Comparison of ENCODE assay signal across 16 mouse cellular contexts in the genomic region with DNA sequence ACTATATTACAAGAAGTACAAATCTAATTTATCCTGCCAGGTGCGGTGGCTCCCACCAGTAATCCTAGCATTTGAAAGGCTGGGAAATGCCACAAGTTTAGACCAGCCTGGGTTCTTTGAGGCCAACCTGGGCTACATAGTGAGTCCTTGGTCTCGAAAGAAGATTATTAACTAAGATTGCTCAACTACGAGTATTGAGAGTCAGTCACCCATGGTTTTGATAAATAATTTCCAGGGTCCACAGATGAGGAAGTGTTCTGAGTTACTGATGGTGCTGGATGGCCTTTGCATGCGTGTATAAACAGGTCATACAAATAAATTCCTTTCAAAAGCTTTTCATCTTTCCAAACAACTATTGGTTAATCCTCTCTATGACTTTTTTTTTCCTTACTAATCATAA. TPM values are rescaled to one million over a fixed set of nuclear protein-coding genes. Genes with fewer than 3 reads are reported as not detected.
DNase-seq lines count a peak whose midpoint lies in the region; ATAC-seq and TF ChIP-seq lines count a peak whose summit lies in the region.
"Had no signal": no experiment of that assay in that cellular context is flagged by ENCODE, and none has a peak within 500 bp of the region (broad histone marks: within the 10 kb centered on the region; RNA-seq: fewer than 3 reads in every experiment).

No protein-coding gene starts in this region.

- TF ChIP-seq CTCF in liver, adult 2 months (IDR thresholded peaks at IDR 0.05; ENCODE audit: low read depth, low read length) = no peak
- TF ChIP-seq CTCF in liver, postnatal 0 days (IDR thresholded peaks at IDR 0.05; ENCODE audit: low read depth) = no peak
- TF ChIP-seq CTCF in embryonic fibroblast, embryonic 13.5 days (IDR thresholded peaks at IDR 0.05; ENCODE audit: borderline replicate concordance, insufficient read depth, low read length) = no peak
- no peak for TF ChIP-seq CTCF in liver, embryonic 14.5 days (IDR thresholded peaks at IDR 0.05; ENCODE audit: low read depth)

- no peaks in the 10 kb centered on the region for H3K36me3 ChIP-seq in intestine, embryonic 14.5 days (ENCODE audit: control insufficient read depth, insufficient read depth, low read length)
- H3K36me3 ChIP-seq in intestine, embryonic 15.5 days = no peaks in the 10 kb centered on the region
- H3K36me3 ChIP-seq in liver, adult 2 months (ENCODE audit: control insufficient read depth, insufficient read depth, low read length) = no peaks in the 10 kb centered on the region
- H3K36me3 ChIP-seq in liver, postnatal 0 days (replicated peaks; ENCODE audit: insufficient read depth, low read length) = no peaks in the 10 kb centered on the region
- no peaks in the 10 kb centered on the region for H3K36me3 ChIP-seq in liver, embryonic 14.5 days (replicated peaks; ENCODE audit: control insufficient read depth, insufficient read depth, low read depth)
- H3K36me3 ChIP-seq: embryonic facial prominence, embryonic 15.5 days; heart, embryonic 12.5 days; hindbrain, embryonic 13.5 days; midbrain, embryonic 13.5 days; neural tube, embryonic 15.5 days had no signal

- no peak overlapping the region for H3K9ac ChIP-seq in intestine, embryonic 14.5 days (ENCODE audit: low read length)
- H3K9ac ChIP-seq in intestine, embryonic 15.5 days = no peak overlapping the region
- H3K9ac ChIP-seq in liver, adult 2 months (ENCODE audit: low read depth, low read length) = no peak overlapping the region
- no peak overlapping the region for H3K9ac ChIP-seq in liver, postnatal 0 days (replicated peaks)
- H3K9ac ChIP-seq in liver, embryonic 14.5 days (replicated peaks) = no peak overlapping the region
- H3K9ac ChIP-seq: embryonic facial prominence, embryonic 15.5 days; heart, embryonic 12.5 days; hindbrain, embryonic 13.5 days; midbrain, embryonic 13.5 days; neural tube, embryonic 15.5 days had no signal

- no peak for ATAC-seq in intestine, embryonic 14.5 days (replicated peaks; ENCODE audit: low FRiP score, low TSS enrichment, low read depth)
- ATAC-seq in intestine, embryonic 15.5 days = no peak
- no peak for ATAC-seq in liver, postnatal 0 days
- no peak for ATAC-seq in liver, embryonic 14.5 days (ENCODE audit: insufficient read depth)
- ATAC-seq: midbrain, embryonic 13.5 days had no signal

- intact Hi-C loops in left cerebral cortex, postnatal 10 days (cut with DNase I) = no loop called here

- H3K27me3 ChIP-seq in intestine, embryonic 14.5 days (replicated peaks; ENCODE audit: control insufficient read depth, insufficient read depth, low read length) = no peaks in the 10 kb centered on the region
- no peaks in the 10 kb centered on the region for H3K27me3 ChIP-seq in intestine, embryonic 15.5 days (replicated peaks)
- H3K27me3 ChIP-seq in liver, adult 2 months (ENCODE audit: control insufficient read depth, insufficient read depth, low read length) = no peaks in the 10 kb centered on the region
- no peaks in the 10 kb centered on the region for H3K27me3 ChIP-seq in liver, postnatal 0 days (ENCODE audit: insufficient read depth, low read length)
- no peaks in the 10 kb centered on the region for H3K27me3 ChIP-seq in liver, embryonic 14.5 days (ENCODE audit: control insufficient read depth, insufficient read depth, low read length)
- H3K27me3 ChIP-seq: embryonic facial prominence, embryonic 15.5 days; heart, embryonic 12.5 days; hindbrain, embryonic 13.5 days; midbrain, embryonic 13.5 days; neural tube, embryonic 15.5 days had no signal

- no peak for TF ChIP-seq EP300 in liver, postnatal 0 days (IDR thresholded peaks at IDR 0.05; ENCODE audit: low read depth)
- TF ChIP-seq EP300 in liver, embryonic 14.5 days (IDR thresholded peaks at IDR 0.05; ENCODE audit: low read depth) = no peak

- WGBS in intestine, embryonic 14.5 days = 88% methylated on average over 4 of the region's 4 CpGs
- 80% methylated on average over 4 of the region's 4 CpGs for WGBS in intestine, embryonic 15.5 days
- WGBS in liver, adult 2 months = 42% methylated on average over 4 of the region's 4 CpGs
- 84% methylated on average over 4 of the region's 4 CpGs for WGBS in liver, postnatal 0 days (ENCODE audit: insufficient replicate concordance)
- 73% methylated on average over 4 of the region's 4 CpGs for WGBS in liver, embryonic 14.5 days (ENCODE audit: insufficient replicate concordance)

- TF ChIP-seq POLR2A in liver, adult 2 months (IDR thresholded peaks at IDR 0.05; ENCODE audit: extremely low read depth, insufficient read depth, low read length) = no peak
- no peak for TF ChIP-seq POLR2A in embryonic fibroblast, embryonic 13.5 days (IDR thresholded peaks at IDR 0.05; ENCODE audit: low read depth, low read length)

- no peak for DNase-seq in intestine, embryonic 14.5 days (ENCODE audit: low spot score)
- DNase-seq in liver, adult 2 months (ENCODE audit: extremely low read depth, low read depth, low spot score) = peak; percentile 51
- DNase-seq in liver, postnatal 0 days = no peak
- no peak for DNase-seq in liver, embryonic 14.5 days (ENCODE audit: low read depth in 3 of 3, low spot score in 3 of 3)
- DNase-seq in left cerebral cortex, postnatal 10 days (ENCODE audit: extremely low spot score in 1 of 2, low spot score in 2 of 2) = no peak
- DNase-seq: adrenal gland, postnatal 36 days; cerebellum, adult 9-11 months; right cerebral cortex, postnatal 25 days; thymus, postnatal 4 days had no signal

- H3K4me2 ChIP-seq in intestine, embryonic 14.5 days (ENCODE audit: low read length) = no peak overlapping the region
- no peak overlapping the region for H3K4me2 ChIP-seq in intestine, embryonic 15.5 days (replicated peaks)
- no peak overlapping the region for H3K4me2 ChIP-seq in liver, postnatal 0 days (ENCODE audit: low read depth, low read length)
- no peak overlapping the region for H3K4me2 ChIP-seq in liver, embryonic 14.5 days (ENCODE audit: low read depth)
- H3K4me2 ChIP-seq: embryonic facial prominence, embryonic 15.5 days; heart, embryonic 12.5 days; hindbrain, embryonic 13.5 days; midbrain, embryonic 13.5 days; neural tube, embryonic 15.5 days had no signal

- H3K4me3 ChIP-seq in intestine, embryonic 14.5 days (ENCODE audit: low read depth, low read length) = no peak overlapping the region
- no peak overlapping the region for H3K4me3 ChIP-seq in intestine, embryonic 15.5 days (replicated peaks)
- H3K4me3 ChIP-seq in liver, adult 2 months (ENCODE audit: insufficient read depth, low read depth, low read length) = no peak overlapping the region
- no peak overlapping the region for H3K4me3 ChIP-seq in liver, postnatal 0 days (ENCODE audit: low read depth, low read length)
- H3K4me3 ChIP-seq in embryonic fibroblast, embryonic 13.5 days (ENCODE audit: insufficient read depth, low read length) = no peak overlapping the region
- H3K4me3 ChIP-seq in liver, embryonic 14.5 days (ENCODE audit: insufficient read depth in 1 of 2, low read depth in 2 of 2, low read length in 2 of 2) = no peak overlapping the region
- H3K4me3 ChIP-seq: embryonic facial prominence, embryonic 15.5 days; heart, embryonic 12.5 days; hindbrain, embryonic 13.5 days; midbrain, embryonic 13.5 days; neural tube, embryonic 15.5 days had no signal

- no peaks in the 10 kb centered on the region for H3K79me2 ChIP-seq in liver, adult 2 months (ENCODE audit: control insufficient read depth, insufficient read depth, low read length)

- no peaks in the 10 kb centered on the region for H3K9me3 ChIP-seq in intestine, embryonic 14.5 days (ENCODE audit: control insufficient read depth, low read length)
- no peaks in the 10 kb centered on the region for H3K9me3 ChIP-seq in intestine, embryonic 15.5 days
- H3K9me3 ChIP-seq in liver, postnatal 0 days (ENCODE audit: low read length) = no peaks in the 10 kb centered on the region
- no peaks in the 10 kb centered on the region for H3K9me3 ChIP-seq in liver, embryonic 14.5 days (ENCODE audit: control insufficient read depth, low read length)
- H3K9me3 ChIP-seq: embryonic facial prominence, embryonic 15.5 days; heart, embryonic 12.5 days; hindbrain, embryonic 13.5 days; midbrain, embryonic 13.5 days; neural tube, embryonic 15.5 days had no signal

- H3K27ac ChIP-seq in intestine, embryonic 14.5 days (ENCODE audit: low read depth) = peak overlapping the region; percentile 22; the same call in 1 of the 2 replicates
- no peak overlapping the region for H3K27ac ChIP-seq in intestine, embryonic 15.5 days
- no peak overlapping the region for H3K27ac ChIP-seq in liver, adult 2 months (replicated peaks; ENCODE audit: insufficient read depth, low read depth, low read length)
- no peak overlapping the region for H3K27ac ChIP-seq in liver, postnatal 0 days (ENCODE audit: low read depth)
- H3K27ac ChIP-seq in embryonic fibroblast, embryonic 13.5 days (ENCODE audit: insufficient read depth, low read length) = peak overlapping the region; percentile 59; the same call in 1 of the 2 replicates
- H3K27ac ChIP-seq in liver, embryonic 14.5 days = peak overlapping the region; percentile 7; the same call in 1 of the 2 replicates
- H3K27ac ChIP-seq: hindbrain, embryonic 13.5 days; midbrain, embryonic 13.5 days; neural tube, embryonic 15.5 days had no signal

- peaks cover 5% of the 10 kb centered on the region; the same call in 1 of the 2 replicates for H3K4me1 ChIP-seq in intestine, embryonic 14.5 days (replicated peaks; ENCODE audit: control insufficient read depth, insufficient read depth, low read length)
- H3K4me1 ChIP-seq in intestine, embryonic 15.5 days (replicated peaks) = peaks cover 13% of the 10 kb centered on the region
- H3K4me1 ChIP-seq in liver, adult 2 months (ENCODE audit: control insufficient read depth, insufficient read depth, low read length) = peaks cover 6% of the 10 kb centered on the region
- peaks cover 33% of the 10 kb centered on the region for H3K4me1 ChIP-seq in liver, postnatal 0 days (ENCODE audit: insufficient read depth)
- H3K4me1 ChIP-seq in embryonic fibroblast, embryonic 13.5 days (ENCODE audit: control insufficient read depth, insufficient read depth, low read length) = peaks cover 9% of the 10 kb centered on the region
- peaks cover 49 to 54% of the 10 kb centered on the region in 2 experiments for H3K4me1 ChIP-seq in liver, embryonic 14.5 days (replicated peaks; ENCODE audit: control insufficient read depth in 2 of 2, insufficient read depth in 2 of 2, low read length in 1 of 2)
- H3K4me1 ChIP-seq: hindbrain, embryonic 13.5 days; midbrain, embryonic 13.5 days; neural tube, embryonic 15.5 days had no signal

RNA-seq across cellular contexts. Expression of a gene that starts 56.9 kb away (rescaled TPM):
- 77.6 and 83.4 TPM in 2 replicates for polyA plus RNA-seq in intestine, embryonic 14.5 days (2014; fragmentation: Nextera tagmentation; extraction: Ambion mirVana)
- 83.2 and 84.5 TPM in 2 replicates for polyA plus RNA-seq in intestine, embryonic 15.5 days (2015; fragmentation: Nextera tagmentation; extraction: Ambion mirVana)
- 18.6 and 24.3 TPM in 2 replicates for total RNA-seq in liver, adult 2 months (2014; rRNA removed)
- 13.4 and 15.0 TPM in 2 replicates for polyA plus RNA-seq in liver, adult 2 months (2012; rRNA removed)
- 44.6 and 55.4 TPM in 2 replicates for polyA plus RNA-seq in liver, postnatal 0 days (2015; fragmentation: Nextera tagmentation; extraction: Ambion mirVana)
- polyA plus RNA-seq in embryonic fibroblast, embryonic 13.5 days (2011; ENCODE audit: insufficient read length, low read depth, missing spikeins) = 175 and 205 TPM in 2 replicates
- polyA plus RNA-seq in liver, embryonic 14.5 days (2012; rRNA removed) = 16.5 TPM in 2 replicates
- polyA plus RNA-seq in liver, embryonic 14.5 days (2014; fragmentation: Nextera tagmentation; extraction: Ambion mirVana) = 32.7 and 34.0 TPM in 2 replicates
- total RNA-seq in left cerebral cortex, postnatal 10 days (2021) = 10 to 100 TPM; 30.0 to 30.1 TPM

Comparison
In these comparisons a context has a peak if more than half of its experiments do, and no peak if none do; other contexts are left out.
1. H3K27ac ChIP-seq: peak in intestine, embryonic 14.5 days (single experiment), embryonic fibroblast, embryonic 13.5 days (single experiment) and liver, embryonic 14.5 days (single experiment); none in intestine, embryonic 15.5 days (single experiment), liver, adult 2 months (single experiment) and liver, postnatal 0 days (single experiment).